Mouse (Mus musculus): ENCODE measurements around the gene Cntfr.

Gene Cntfr

GRCm38 (mm10) chr4:41696930-41697841 is at the start of gene Cntfr:
Cntfr (minus strand) TSS chr4:41697089.
- DNase-seq: peak; percentile 82

- DNase-seq: no peak
Observed at GRCm38 (mm10) chr4:41745021-41745420, 48.1 kb upstream of the Cntfr start.

- no peak for DNase-seq
Observed at GRCm38 (mm10) chr4:41744131-41744530, 47.2 kb upstream of the Cntfr start.

- DNase-seq: peak; percentile 90
Observed at GRCm38 (mm10) chr4:41741158-41741560, 44.3 kb upstream of the Cntfr start.

DNA sequence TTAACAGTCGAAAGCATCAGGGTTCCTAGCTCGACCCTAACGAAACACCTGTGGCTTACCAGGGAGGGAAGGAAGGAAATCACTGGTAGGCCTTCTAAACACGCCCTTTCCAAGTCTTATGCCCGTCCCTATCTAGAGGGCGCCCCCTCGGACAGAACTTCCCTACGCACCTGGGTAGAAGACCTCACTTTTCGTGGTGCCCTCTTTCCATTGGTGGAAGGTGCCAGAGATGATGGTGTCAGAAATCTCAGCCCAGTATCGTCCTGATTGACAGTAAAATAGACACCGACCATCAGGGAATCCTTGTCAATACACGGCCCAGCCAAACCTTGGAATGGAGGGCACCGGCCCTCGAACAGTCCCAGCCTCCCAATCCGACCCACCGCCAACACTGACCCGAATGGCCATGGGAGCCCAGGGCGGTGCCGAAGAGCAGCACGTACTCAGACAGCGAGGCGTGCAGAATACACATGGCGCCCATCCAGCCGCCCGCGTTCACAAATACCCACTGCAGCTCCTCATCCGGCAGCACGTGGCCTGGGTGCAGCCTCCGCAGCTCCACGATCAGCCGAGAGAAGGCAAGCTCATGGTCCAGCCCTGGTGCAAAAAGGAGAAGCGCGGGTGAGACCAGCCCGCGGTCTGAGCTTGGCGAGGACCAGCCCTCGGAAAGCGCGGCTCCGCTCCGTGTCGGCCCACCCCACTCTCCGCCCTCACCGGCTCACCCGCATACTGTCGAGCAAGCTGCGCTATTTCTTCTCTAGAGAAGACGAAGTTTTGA is 43.7 kb upstream of the Cntfr start:
- peak; percentile 47 for DNase-seq

DNA sequence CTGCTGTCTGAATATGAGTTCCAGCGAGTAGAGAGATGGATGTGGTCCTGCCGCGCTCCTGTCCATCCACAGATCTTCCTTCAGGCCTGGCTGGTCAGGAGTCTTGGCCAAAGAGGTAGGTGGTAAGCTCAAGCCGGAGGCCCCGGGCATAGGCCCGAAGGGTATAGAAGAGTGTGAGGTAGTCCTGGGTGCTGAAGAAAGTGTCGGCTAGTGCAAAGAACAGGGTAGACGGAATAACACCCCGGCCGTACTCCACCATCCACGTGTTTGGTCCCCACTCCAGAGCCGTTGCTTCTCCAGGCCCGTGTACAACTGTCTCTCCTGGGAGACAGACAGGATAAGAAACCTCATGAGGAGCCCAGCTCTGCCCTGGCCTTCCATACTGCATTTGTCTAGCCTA is 42.4 kb upstream of the Cntfr start:
- DNase-seq: no peak

- no peak for DNase-seq
Observed at GRCm38 (mm10) chr4:41738256-41738603, 41.3 kb upstream of the Cntfr start.

DNA sequence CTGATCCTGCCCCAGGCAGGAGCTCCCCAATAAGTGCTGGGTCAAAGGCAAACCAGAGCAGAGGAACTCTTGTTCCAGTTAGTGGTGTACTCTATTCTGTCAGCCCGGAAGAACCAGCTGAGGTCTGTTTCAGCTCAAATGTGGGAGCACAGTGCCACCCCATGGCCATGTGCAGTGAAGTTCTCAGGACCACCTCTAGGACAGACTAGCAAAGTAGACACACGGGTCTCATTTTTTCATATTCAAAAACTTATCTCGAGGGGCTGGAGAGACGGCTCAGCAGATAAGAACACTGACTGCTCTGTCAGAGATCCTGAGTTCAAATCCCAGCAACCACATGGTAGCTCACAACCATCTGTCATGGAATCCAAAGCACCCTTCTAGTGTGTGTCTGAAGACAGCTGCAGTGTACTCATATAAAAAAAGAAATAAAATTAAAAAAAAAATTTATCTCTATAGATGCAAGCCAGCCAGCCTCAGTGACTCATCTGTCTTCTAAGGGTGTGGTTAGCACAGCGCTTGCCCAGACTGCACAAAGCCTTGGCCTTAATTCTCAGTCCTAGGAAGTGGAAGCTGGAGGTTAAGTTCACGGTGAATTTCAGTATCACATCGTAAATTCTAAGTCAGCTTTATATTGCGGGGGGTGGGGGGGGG is 40.8 kb upstream of the Cntfr start:
- DNase-seq: peak; percentile 84

DNA sequence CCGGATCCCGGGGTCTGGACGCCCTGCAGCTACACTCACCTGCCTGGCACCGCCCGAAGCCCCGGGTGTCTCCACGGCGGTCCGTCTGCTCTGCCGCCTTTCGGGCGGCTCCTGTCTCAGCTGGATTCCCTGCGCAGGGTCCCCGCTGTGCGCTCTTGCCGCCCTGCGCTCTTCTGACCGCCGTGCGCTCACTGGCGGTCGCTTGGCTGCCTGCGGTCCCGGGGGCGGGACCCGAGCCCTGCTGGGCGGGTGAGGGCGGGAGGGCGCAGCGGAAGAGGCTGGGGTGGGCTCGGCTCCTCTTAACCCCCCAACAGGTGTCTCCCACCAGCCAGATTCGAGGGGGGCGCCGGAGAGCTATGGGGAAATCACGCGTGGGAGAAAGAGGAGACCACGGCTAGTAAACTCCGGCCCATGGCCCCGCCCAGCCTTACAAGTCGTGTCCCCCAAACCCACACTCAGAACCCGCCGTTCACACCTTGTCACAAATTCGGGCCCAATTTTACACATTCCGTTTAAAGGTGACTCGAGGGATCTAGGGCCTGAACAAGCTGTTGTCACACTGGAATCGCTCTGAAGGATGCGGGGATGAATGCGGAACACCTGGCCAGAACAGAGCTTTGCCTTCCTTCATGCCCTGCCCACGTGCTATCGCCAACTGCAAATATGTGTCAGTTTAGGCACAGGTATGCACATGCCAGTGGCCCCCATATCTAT is 34.3 kb upstream of the Cntfr start, which contains the start of gene Arid3c:
Gene Arid3c, minus strand, starts transcription at position 91 of the 714 bp plus-strand sequence.
- peak; percentile 66 for DNase-seq

DNA sequence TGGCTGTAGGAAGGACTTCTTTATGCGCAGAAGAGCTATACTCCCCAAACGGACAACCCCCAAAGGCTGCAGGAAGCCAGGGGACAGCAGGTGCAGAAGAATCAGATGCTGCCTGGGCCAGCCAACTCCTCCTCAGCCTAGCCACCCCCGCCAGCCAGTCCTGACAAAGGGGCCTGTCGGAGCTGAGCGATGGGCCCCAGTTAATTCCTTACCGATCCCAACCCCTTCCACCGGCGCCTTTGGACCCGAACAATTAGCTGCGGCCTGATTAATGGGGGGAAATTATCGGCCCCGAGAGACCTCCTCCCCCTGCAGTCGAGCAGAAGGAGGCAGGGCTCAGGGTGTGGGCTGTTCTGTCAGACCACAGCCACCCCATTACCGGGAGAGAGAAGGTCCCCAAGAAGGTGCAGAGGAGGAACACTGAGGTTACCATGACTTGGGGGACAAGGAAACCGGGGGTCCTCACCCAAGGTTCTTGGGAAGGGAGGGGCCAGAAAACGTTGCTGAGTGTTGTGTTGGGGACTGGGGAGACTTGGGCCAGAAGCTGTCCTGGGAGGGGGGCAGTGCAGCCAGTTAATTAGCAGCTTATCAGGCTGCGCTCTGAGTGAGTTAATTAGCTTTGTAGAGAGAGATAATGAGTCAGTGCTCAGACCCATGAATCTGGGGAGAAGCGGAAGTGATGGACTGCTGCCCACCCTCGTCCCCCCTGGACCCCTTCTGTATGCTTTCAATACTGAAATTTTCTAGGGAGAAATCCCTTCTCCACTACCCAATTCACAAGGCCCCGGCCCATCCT is 30.1 kb upstream of the Cntfr start:
- DNase-seq: no peak

- DNase-seq: peak; percentile 81
Observed at GRCm38 (mm10) chr4:41722918-41723351, 26.0 kb upstream of the Cntfr start, which contains the start of gene Dctn3. Dctn3 (minus strand) TSS chr4:41723170.

- DNase-seq: no peak
Observed at GRCm38 (mm10) chr4:41716834-41717233, 19.9 kb upstream of the Cntfr start.

DNA sequence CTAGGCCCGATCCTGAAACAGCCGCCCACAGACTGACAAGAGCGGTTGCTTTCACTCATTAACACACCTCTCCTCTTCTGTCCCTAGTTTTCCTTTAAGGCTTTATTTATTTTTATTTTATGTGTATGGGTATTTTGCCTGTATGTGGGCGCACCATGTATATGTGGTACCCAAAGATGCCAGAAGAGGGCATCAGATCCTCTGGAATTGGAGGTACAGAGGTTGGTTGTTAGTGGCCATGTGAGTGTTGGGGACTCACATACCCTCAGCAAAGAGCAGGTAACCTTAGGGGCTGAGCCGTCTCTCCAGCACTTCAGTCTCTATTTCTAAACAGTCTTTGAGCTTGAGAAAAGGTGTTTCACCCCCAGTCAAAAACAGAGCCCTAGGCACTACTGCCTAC is 18.7 kb upstream of the Cntfr start:
- peak; percentile 62 for DNase-seq

DNA sequence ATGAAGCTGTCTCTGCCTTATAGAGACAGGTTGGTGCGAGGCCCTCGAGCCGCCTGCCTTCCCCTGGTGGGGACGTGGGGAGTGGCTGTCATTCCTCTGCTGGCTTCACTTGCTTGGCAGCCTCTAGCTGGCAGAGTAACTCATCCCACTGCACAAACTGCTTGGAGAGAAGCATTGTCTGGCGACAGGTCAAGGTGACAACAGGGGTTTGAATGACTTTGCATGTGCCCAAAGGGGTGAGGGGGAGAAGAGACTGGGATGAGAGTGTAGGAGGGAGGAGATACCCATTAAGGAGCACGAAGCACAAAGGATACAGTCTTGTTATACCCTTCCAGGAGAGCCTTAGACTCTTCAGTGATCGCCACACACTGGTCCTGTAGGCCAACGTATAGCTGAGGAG is 18.2 kb upstream of the Cntfr start:
- no peak for DNase-seq

GRCm38 (mm10) chr4:41714276-41714675 is 17.4 kb upstream of the Cntfr start:
- DNase-seq: peak; percentile 68

GRCm38 (mm10) chr4:41713197-41714067 is 16.5 kb upstream of the Cntfr start, which contains the start of gene Rpp25l:
Rpp25l (minus strand) TSS chr4:41713534.
- DNase-seq: peak; percentile 90

- no peak for DNase-seq
Observed at GRCm38 (mm10) chr4:41712421-41713196, 15.7 kb upstream of the Cntfr start.

DNA sequence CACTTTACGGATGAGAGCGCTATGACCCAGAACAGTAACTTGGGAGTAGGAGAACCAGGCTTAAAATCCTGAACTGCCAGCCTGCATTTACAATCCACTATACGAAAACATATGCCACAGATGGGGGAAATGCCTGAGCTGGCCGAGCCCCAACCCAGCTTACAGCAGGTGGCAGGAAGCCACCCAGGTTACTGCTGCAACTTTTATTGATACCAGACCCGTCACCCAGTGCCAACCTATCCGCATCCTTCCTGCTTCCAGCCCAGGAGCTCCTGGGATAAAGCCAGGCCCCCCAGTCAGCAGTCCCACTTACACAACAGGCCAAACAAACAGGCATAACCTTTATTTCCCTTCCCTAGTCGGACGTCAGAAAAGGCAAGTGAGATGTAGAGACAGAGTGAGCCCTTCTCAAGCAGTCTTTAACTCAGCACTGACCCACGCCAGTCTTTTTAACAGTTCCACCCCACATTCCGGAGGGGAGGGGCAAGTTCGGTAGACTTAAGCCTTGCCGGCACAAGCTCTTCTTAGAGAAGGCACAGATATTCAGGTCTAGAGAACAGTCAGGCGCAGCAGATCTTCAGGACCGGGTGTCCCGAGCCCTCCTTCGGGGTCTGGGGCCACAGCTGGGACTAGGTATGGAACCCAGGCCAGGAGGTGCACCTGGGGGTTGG is 15.0 kb upstream of the Cntfr start:
- no peak for DNase-seq

GRCm38 (mm10) chr4:41710229-41710628 is 13.3 kb upstream of the Cntfr start:
- DNase-seq: no peak
